Mouse (Mus musculus): ENCODE measurements around the gene Npas2. TPM values are rescaled to one million over a fixed set of nuclear protein-coding genes. Genes with fewer than 3 reads are reported as not detected.

Npas2 gene
- polyA plus RNA-seq, 1 experiment, result 9.6 TPM

DNA sequence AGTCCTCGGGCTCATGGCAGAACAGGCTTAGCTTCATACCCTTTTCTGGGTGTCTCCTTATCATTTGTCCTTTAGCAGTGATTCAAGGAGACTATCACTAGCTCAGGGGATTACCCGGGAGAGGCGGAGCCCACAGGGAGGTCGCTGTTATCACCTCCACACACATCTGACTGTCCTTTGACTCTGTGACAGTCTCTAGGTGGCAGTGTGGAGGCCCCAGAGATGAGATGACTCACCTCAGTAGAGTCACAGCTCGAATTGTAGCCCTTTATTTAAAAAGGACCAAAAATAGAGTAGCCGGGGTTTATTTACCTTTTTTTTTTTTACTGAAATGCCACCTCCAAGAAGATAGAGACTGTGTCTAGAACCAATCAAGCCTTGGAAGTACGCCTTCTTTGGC lies 13.4 kb downstream of the Npas2 start:
- peaks cover 4% of the 10 kb centered on the region; the same call in 1 of the 2 replicates for H3K4me1 ChIP-seq (ENCODE audit: control insufficient read depth, insufficient read depth, low read length)
- 33% methylated on average over 7 of the region's 7 CpGs for WGBS
- DNase-seq, result no peak
- H3K4me3 ChIP-seq (replicated peaks; ENCODE audit: extremely low read depth, low read depth, low read length), result no peak overlapping the region
- TF ChIP-seq POLR2A (IDR thresholded peaks at IDR 0.05; ENCODE audit: borderline replicate concordance, extremely low read depth, low read depth, low read length) (no peak), CTCF (IDR thresholded peaks at IDR 0.05; ENCODE audit: insufficient read depth, low read length) (0 out of 2 replicates have a peak, but pooled peaks have one; percentile 29)

DNA sequence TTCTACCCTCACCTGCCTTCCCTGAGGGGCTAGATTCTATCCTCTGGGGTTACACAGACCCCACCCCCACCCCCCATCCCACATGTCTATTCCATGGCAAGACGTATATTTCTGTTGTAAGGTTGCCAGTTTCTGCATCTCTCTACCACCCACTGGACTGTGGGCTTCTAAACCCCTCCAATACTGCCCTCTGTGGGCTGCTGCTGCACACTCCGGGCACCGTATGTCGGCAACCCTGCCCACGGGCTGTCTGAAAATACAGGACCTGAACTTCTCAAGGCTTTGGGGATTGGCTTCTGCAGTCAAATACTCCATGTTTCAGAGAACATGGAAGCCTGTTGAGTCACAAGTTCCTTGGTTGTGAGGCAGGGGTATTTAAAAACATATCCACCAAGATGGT lies 17.4 kb downstream of the Npas2 start:
- TF ChIP-seq POLR2A (IDR thresholded peaks at IDR 0.05; ENCODE audit: borderline replicate concordance, extremely low read depth, low read depth, low read length), result no peak
- TF ChIP-seq CTCF (IDR thresholded peaks at IDR 0.05; ENCODE audit: insufficient read depth, low read length), result no peak

DNA sequence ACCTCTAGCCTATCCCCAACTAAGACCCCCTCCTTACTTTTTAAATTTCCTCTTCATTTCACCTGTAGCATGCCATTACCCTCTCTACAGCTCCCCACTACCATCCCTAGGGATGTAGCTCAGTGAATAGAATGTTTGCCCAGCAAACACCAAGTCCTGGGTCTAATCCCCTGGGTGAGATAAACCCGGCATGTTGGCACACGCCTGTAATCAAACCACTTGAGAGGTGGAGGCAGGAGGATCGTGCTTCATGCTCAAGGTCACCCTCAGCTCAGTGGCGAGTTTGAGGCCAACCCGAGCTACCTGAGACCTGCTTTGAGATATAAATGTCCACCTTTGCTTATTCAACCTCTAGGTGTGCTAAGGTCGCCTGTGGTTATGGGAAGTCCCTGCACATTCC lies 19.5 kb downstream of the Npas2 start:
- 50% methylated on average over 6 of the region's 6 CpGs for WGBS
- TF ChIP-seq CTCF (IDR thresholded peaks at IDR 0.05; ENCODE audit: insufficient read depth, low read length), result no peak
- TF ChIP-seq POLR2A (IDR thresholded peaks at IDR 0.05; ENCODE audit: borderline replicate concordance, extremely low read depth, low read depth, low read length), result no peak
- no peak for DNase-seq
- Histone ChIP-seq H3K4me1 (ENCODE audit: control insufficient read depth, insufficient read depth, low read length) (no peaks in the 10 kb centered on the region), H3K4me3 (replicated peaks; ENCODE audit: extremely low read depth, low read depth, low read length) (no peak overlapping the region)

More for the DNA sequence above, 17.4 kb downstream of the Npas2 start:
- Histone ChIP-seq H3K4me1 (ENCODE audit: control insufficient read depth, insufficient read depth, low read length) (no peaks in the 10 kb centered on the region), H3K4me3 (replicated peaks; ENCODE audit: extremely low read depth, low read depth, low read length) (no peak overlapping the region)
- 77% methylated on average over 5 of the region's 5 CpGs for WGBS
- no peak for DNase-seq

DNA sequence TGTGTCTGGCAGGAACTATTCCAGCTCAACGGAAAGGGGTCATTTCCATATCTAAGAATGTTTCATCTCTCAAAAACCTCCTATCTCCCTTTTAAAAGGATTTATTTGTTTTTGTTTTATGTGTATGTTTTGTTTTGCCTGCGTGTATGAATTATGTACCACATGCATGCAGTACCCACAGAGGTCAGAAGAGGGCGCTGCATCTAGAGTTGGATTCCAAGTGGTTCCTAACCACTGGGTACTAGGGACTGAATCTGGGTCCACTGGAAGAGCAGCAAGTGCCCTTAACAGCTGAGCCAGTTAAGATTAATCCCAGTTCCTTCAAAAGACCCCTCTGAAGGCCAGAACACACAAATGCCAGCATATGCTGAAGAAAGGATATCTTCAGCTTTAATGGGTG lies 24.1 kb downstream of the Npas2 start:
- Histone ChIP-seq H3K4me3 (replicated peaks; ENCODE audit: extremely low read depth, low read depth, low read length) (no peak overlapping the region), H3K4me1 (ENCODE audit: control insufficient read depth, insufficient read depth, low read length) (no peaks in the 10 kb centered on the region)
- 81% methylated on average over 3 of the region's 3 CpGs for WGBS
- TF ChIP-seq CTCF (IDR thresholded peaks at IDR 0.05; ENCODE audit: insufficient read depth, low read length) (peak; percentile 27; the same call in 1 of the 2 replicates), POLR2A (IDR thresholded peaks at IDR 0.05; ENCODE audit: borderline replicate concordance, extremely low read depth, low read depth, low read length) (no peak)
- no peak for DNase-seq

DNA sequence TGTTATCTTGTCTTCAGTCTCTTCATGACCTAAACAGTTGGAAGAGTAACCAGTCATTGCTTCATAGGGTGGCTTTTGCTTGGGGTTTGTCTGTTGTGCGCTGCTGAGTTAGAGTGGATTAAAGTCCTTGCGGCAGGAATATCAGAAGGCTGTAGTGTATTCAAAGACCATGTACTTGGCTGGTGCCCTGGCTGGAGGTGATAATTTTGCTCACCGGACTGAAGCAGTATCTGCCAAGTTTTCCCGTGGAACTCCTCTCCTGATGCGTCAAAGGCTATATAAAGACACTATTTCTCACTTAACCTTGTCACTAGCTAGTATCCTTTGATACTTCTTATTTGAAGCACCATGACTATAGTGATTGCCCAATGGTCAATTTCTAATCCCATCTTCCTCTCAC lies 34.9 kb downstream of the Npas2 start:
- no peaks in the 10 kb centered on the region for H3K4me1 ChIP-seq (ENCODE audit: control insufficient read depth, insufficient read depth, low read length)
- WGBS, result 91% methylated on average over 5 of the region's 5 CpGs
- H3K4me3 ChIP-seq (replicated peaks; ENCODE audit: extremely low read depth, low read depth, low read length), result no peak overlapping the region
- DNase-seq, result no peak
- TF ChIP-seq POLR2A (IDR thresholded peaks at IDR 0.05; ENCODE audit: borderline replicate concordance, extremely low read depth, low read depth, low read length) (no peak), CTCF (IDR thresholded peaks at IDR 0.05; ENCODE audit: insufficient read depth, low read length) (no peak)

- TF ChIP-seq POLR2A (IDR thresholded peaks at IDR 0.05; ENCODE audit: borderline replicate concordance, extremely low read depth, low read depth, low read length) (no peak), CTCF (IDR thresholded peaks at IDR 0.05; ENCODE audit: insufficient read depth, low read length) (no peak)
- 64% methylated on average over 3 of the region's 3 CpGs for WGBS
- Histone ChIP-seq H3K4me3 (replicated peaks; ENCODE audit: extremely low read depth, low read depth, low read length) (no peak overlapping the region), H3K4me1 (ENCODE audit: control insufficient read depth, insufficient read depth, low read length) (no peaks in the 10 kb centered on the region)
- no peak for DNase-seq
These were observed 36.5 kb downstream of the Npas2 start for GRCm38 (mm10) chr1:39230021-39230420.

- Histone ChIP-seq H3K4me1 (ENCODE audit: control insufficient read depth, insufficient read depth, low read length) (peaks cover 2% of the 10 kb centered on the region; the same call in 1 of the 2 replicates), H3K4me3 (replicated peaks; ENCODE audit: extremely low read depth, low read depth, low read length) (no peak overlapping the region)
- TF ChIP-seq POLR2A (IDR thresholded peaks at IDR 0.05; ENCODE audit: borderline replicate concordance, extremely low read depth, low read depth, low read length) (no peak), CTCF (IDR thresholded peaks at IDR 0.05; ENCODE audit: insufficient read depth, low read length) (no peak)
- 58% methylated on average over 11 of the region's 11 CpGs for WGBS
- DNase-seq, result no peak
These were observed 41.4 kb downstream of the Npas2 start for GRCm38 (mm10) chr1:39234815-39235449.

- DNase-seq, result no peak
- no peak for TF ChIP-seq CTCF (IDR thresholded peaks at IDR 0.05; ENCODE audit: insufficient read depth, low read length)
- 56% methylated on average over 9 of the region's 9 CpGs for WGBS
- H3K4me1 ChIP-seq (ENCODE audit: control insufficient read depth, insufficient read depth, low read length), result peaks cover 2% of the 10 kb centered on the region; the same call in 1 of the 2 replicates
- H3K4me3 ChIP-seq (replicated peaks; ENCODE audit: extremely low read depth, low read depth, low read length), result no peak overlapping the region
These were observed 44.1 kb downstream of the Npas2 start for GRCm38 (mm10) chr1:39237503-39238255.

GRCm38 (mm10) chr1:39240860-39241584 lies 47.5 kb downstream of the Npas2 start:
- no peak for TF ChIP-seq POLR2A (IDR thresholded peaks at IDR 0.05; ENCODE audit: borderline replicate concordance, extremely low read depth, low read depth, low read length)
- H3K4me3 ChIP-seq (replicated peaks; ENCODE audit: extremely low read depth, low read depth, low read length), result no peak overlapping the region
- DNase-seq, result no peak
- peaks cover 2% of the 10 kb centered on the region; the same call in 1 of the 2 replicates for H3K4me1 ChIP-seq (ENCODE audit: control insufficient read depth, insufficient read depth, low read length)
- WGBS, result 85% methylated on average over 6 of the region's 6 CpGs

All from lung, adult 2 months (tissue).